In genomic region chr5:33393803-33394202, GRCm38 (mm10) we compare ENCODE assay signal across 8 mouse cellular contexts. TPM values are rescaled to one million over a fixed set of nuclear protein-coding genes. Genes with fewer than 3 reads are reported as not detected.
DNase-seq lines count a peak whose midpoint lies in the region; ATAC-seq and TF ChIP-seq lines count a peak whose summit lies in the region.
"Had no signal": no experiment of that assay in that cellular context is flagged by ENCODE, and none has a peak within 500 bp of the region (broad histone marks: within the 10 kb centered on the region; RNA-seq: fewer than 3 reads in every experiment).

No protein-coding gene starts in this region.

- intact Hi-C loops in left cerebral cortex, adult 2 months (cut with DNase I) = loop anchor here (1.0 to 5.0 kb wide), 4 partner anchors 48 to 195 kb away; no protein-coding TSS in a partner anchor

- H3K27ac ChIP-seq in hindbrain, postnatal 0 days = no peak overlapping the region
- no peak overlapping the region for H3K27ac ChIP-seq in left cerebral cortex, adult 2 months

- H3K9me3 ChIP-seq in hindbrain, postnatal 0 days (ENCODE audit: low read length) = no peaks in the 10 kb centered on the region

- peaks cover 4% of the 10 kb centered on the region; the same call in 1 of the 2 replicates for H3K36me3 ChIP-seq in hindbrain, postnatal 0 days (ENCODE audit: insufficient read depth, low read length)

- DNase-seq in T-cell, adult 2 months (ENCODE audit: low spot score) = peak; percentile 64
- DNase-seq in cerebellum, postnatal 10 days = peak; percentile 88 to 89
- DNase-seq in frontal cortex, postnatal 14 days (ENCODE audit: low spot score in 2 of 2) = peak; percentile 68 to 80
- DNase-seq in hindbrain, postnatal 0 days (ENCODE audit: low spot score) = peak; percentile 90
- peak; percentile 80 to 82 for DNase-seq in left cerebral cortex, adult 2 months (ENCODE audit: extremely low spot score in 1 of 2, low spot score in 2 of 2)
- peak; percentile 81 for DNase-seq in right cerebral cortex, postnatal 14 days

- no peak overlapping the region for H3K4me2 ChIP-seq in hindbrain, postnatal 0 days (ENCODE audit: low read depth, low read length)

- peak; percentile 99 for TF ChIP-seq CTCF in hindbrain, postnatal 0 days (IDR thresholded peaks at IDR 0.05; ENCODE audit: low read depth)
- TF ChIP-seq CTCF in left cerebral cortex, adult 2 months (IDR thresholded peaks at IDR 0.05) = peak; percentile 95

- peak; percentile 79 for ATAC-seq in hindbrain, postnatal 0 days
- ATAC-seq in megakaryocyte progenitor cell, adult 5-6 weeks (replicated peaks; ENCODE audit: poor library complexity) = peak; percentile 97

- no peak overlapping the region for H3K9ac ChIP-seq in hindbrain, postnatal 0 days (replicated peaks; ENCODE audit: low read length)

- H3K4me3 ChIP-seq in hindbrain, postnatal 0 days (ENCODE audit: low read length) = no peak overlapping the region
- H3K4me3 ChIP-seq in left cerebral cortex, adult 2 months = no peak overlapping the region

- H3K4me1 ChIP-seq in hindbrain, postnatal 0 days (ENCODE audit: insufficient read depth, low read length) = no peaks in the 10 kb centered on the region

- WGBS in hindbrain, postnatal 0 days = 17% methylated on average over 7 of the region's 7 CpGs

- no peaks in the 10 kb centered on the region for H3K27me3 ChIP-seq in hindbrain, postnatal 0 days (ENCODE audit: insufficient read depth, low read length)

RNA-seq across cellular contexts. Expression of gene Uvssa, which starts 15.5 kb away (rescaled TPM):
- 7.7 and 8.7 TPM in 2 replicates for total RNA-seq in hindbrain, postnatal 0 days (2014; rRNA removed)
- 8.1 and 8.5 TPM in 2 replicates for polyA plus RNA-seq in hindbrain, postnatal 0 days (2015; fragmentation: Nextera tagmentation; extraction: Ambion mirVana)
- 1 to 10 TPM; 5.3 to 7.3 TPM for total RNA-seq in left cerebral cortex, adult 2 months (2021)
- total RNA-seq in megakaryocyte progenitor cell, adult 5-6 weeks (2015) = 5.2 and 6.5 TPM in 2 replicates
- 4.9 and 6.1 TPM in 2 replicates for total RNA-seq in megakaryocyte progenitor cell, adult 5-6 weeks (2017)

RNA-seq across cellular contexts. Expression of gene Nkx1-1, which starts 40.0 kb away (rescaled TPM):
- 6.5 and 7.8 TPM in 2 replicates for total RNA-seq in hindbrain, postnatal 0 days (2014; rRNA removed)
- 0.35 and 0.39 TPM in 2 replicates for polyA plus RNA-seq in hindbrain, postnatal 0 days (2015; fragmentation: Nextera tagmentation; extraction: Ambion mirVana)
- not detected for total RNA-seq in left cerebral cortex, adult 2 months (2021)
- not detected in 2 replicates for total RNA-seq in megakaryocyte progenitor cell, adult 5-6 weeks (2015)
- total RNA-seq in megakaryocyte progenitor cell, adult 5-6 weeks (2017) = not detected in 2 replicates
- polyA plus RNA-seq: stomach, embryonic 16.5 days had no signal

RNA-seq across cellular contexts. Expression of gene Maea, which starts 58.5 kb away (rescaled TPM):
- total RNA-seq in hindbrain, postnatal 0 days (2014; rRNA removed) = 130 and 131 TPM in 2 replicates
- 119 and 127 TPM in 2 replicates for polyA plus RNA-seq in hindbrain, postnatal 0 days (2015; fragmentation: Nextera tagmentation; extraction: Ambion mirVana)
- total RNA-seq in left cerebral cortex, adult 2 months (2021) = 10 to 100 TPM; 98.7 to 99.4 TPM
- total RNA-seq in megakaryocyte progenitor cell, adult 5-6 weeks (2015) = 41.6 and 41.9 TPM in 2 replicates
- 181 and 235 TPM in 2 replicates for total RNA-seq in megakaryocyte progenitor cell, adult 5-6 weeks (2017)
